Mouse (Mus musculus) kidney, postnatal 14 days (tissue): ENCODE results near the gene Mkrn1.
"Not testable (repeated sequence)": the region's sequence is repeated elsewhere in the genome, so short reads cannot be mapped to it uniquely, and the experiment has no call there.

Source experiments
- DNase-seq: peaks from one replicate; pipeline ENCODE4 v3.0.0; 2022; ENCODE audit warnings: mixed read lengths

Gene Mkrn1

GRCm38 (mm10) chr6:39429007-39429788 is 8.9 kb upstream of the Mkrn1 start:
- DNase-seq: no peak

GRCm38 (mm10) chr6:39427276-39428003 is 7.2 kb upstream of the Mkrn1 start:
- no peak for DNase-seq

- DNase-seq: no peak
Measured at GRCm38 (mm10) chr6:39426725-39427124, 6.5 kb upstream of the Mkrn1 start.

- no peak for DNase-seq
Measured at GRCm38 (mm10) chr6:39425181-39425580, 4.9 kb upstream of the Mkrn1 start.

- DNase-seq: no peak
Measured at GRCm38 (mm10) chr6:39423686-39424085, 3.4 kb upstream of the Mkrn1 start.

GRCm38 (mm10) chr6:39423130-39423551 is 2.9 kb upstream of the Mkrn1 start:
- DNase-seq: no peak

- DNase-seq: no peak
Measured at GRCm38 (mm10) chr6:39420867-39421266, 605 bp upstream of the Mkrn1 start.

GRCm38 (mm10) chr6:39419386-39419850 is 844 bp downstream of the Mkrn1 start:
- no peak for DNase-seq

- not testable (repeated sequence) for DNase-seq
Measured at GRCm38 (mm10) chr6:39416654-39417053, 3.6 kb downstream of the Mkrn1 start.

GRCm38 (mm10) chr6:39415762-39416161 is 4.5 kb downstream of the Mkrn1 start:
- DNase-seq: peak; percentile 65

GRCm38 (mm10) chr6:39414106-39414505 is 6.2 kb downstream of the Mkrn1 start:
- peak; percentile 17 for DNase-seq

GRCm38 (mm10) chr6:39406480-39406879 is 13.8 kb downstream of the Mkrn1 start:
- DNase-seq: no peak

- DNase-seq: no peak
Measured at GRCm38 (mm10) chr6:39403136-39403535, 17.1 kb downstream of the Mkrn1 start.

- peak; percentile 58 for DNase-seq
Measured at GRCm38 (mm10) chr6:39400343-39400742, 19.9 kb downstream of the Mkrn1 start.

GRCm38 (mm10) chr6:39398342-39398741 is 21.9 kb downstream of the Mkrn1 start:
- DNase-seq: no peak

GRCm38 (mm10) chr6:39397046-39397445 is 23.2 kb downstream of the Mkrn1 start:
- DNase-seq: no peak

- no peak for DNase-seq
Measured at GRCm38 (mm10) chr6:39395916-39396315, 24.3 kb downstream of the Mkrn1 start.

GRCm38 (mm10) chr6:39395471-39395870 is 24.8 kb downstream of the Mkrn1 start:
- DNase-seq: no peak

GRCm38 (mm10) chr6:39389988-39390387 is 30.3 kb downstream of the Mkrn1 start:
- DNase-seq: no peak

GRCm38 (mm10) chr6:39381125-39381880 is 39.0 kb downstream of the Mkrn1 start, which contains the start of gene Rab19:
TSS of gene Rab19 (plus strand) at chr6:39381175.
- DNase-seq: peak; percentile 53

GRCm38 (mm10) chr6:39380276-39380675 is 40.0 kb downstream of the Mkrn1 start:
- DNase-seq: no peak

GRCm38 (mm10) chr6:39379749-39380148 is 40.5 kb downstream of the Mkrn1 start:
- no peak for DNase-seq

GRCm38 (mm10) chr6:39379224-39379623 is 41.0 kb downstream of the Mkrn1 start:
- no peak for DNase-seq
